Mouse (Mus musculus) midbrain, embryonic 14.5 days (tissue): ENCODE results near the gene Rdx. TPM values are rescaled to one million over a fixed set of nuclear protein-coding genes. Genes with fewer than 3 reads are reported as not detected.

Source experiments
- ATAC-seq: fragments of 200-750 bp; cut with Nextera tagmentation; 2 replicates; pipeline ENCODE4 v1.8.0; 2017; ENCODE audit warnings: moderate number of reproducible peaks, moderate library complexity; ENCODE audit not compliant: low FRiP score, low TSS enrichment
- DNase-seq: peaks from one replicate; pipeline ENCODE4 v3.0.0-alpha.2; 2015
- H3K27ac ChIP-seq: fragments of 300-500 bp; sonication (generic); replicated peaks from 2 replicates; pipeline ENCODE4 v1.5.1; 2014; ENCODE audit warnings: mild to moderate bottlenecking, low read depth, low read length, moderate library complexity
- H3K27me3 ChIP-seq: fragments of 300-500 bp; sonication (generic); 2 replicates; pipeline ENCODE4 v1.6.1; 2014; ENCODE audit warnings: low read length, control low read depth, mixed read lengths; ENCODE audit not compliant: control insufficient read depth, insufficient read depth
- H3K36me3 ChIP-seq: fragments of 300-500 bp; sonication (generic); 2 replicates; pipeline ENCODE4 v1.6.1; 2014; ENCODE audit warnings: low read length, control low read depth; ENCODE audit not compliant: control insufficient read depth, insufficient read depth
- H3K4me1 ChIP-seq: fragments of 300-500 bp; sonication (generic); 2 replicates; pipeline ENCODE4 v1.6.1; 2014; ENCODE audit warnings: mild to moderate bottlenecking, antibody characterized with exemption, low read length, control low read depth; ENCODE audit not compliant: control insufficient read depth, insufficient read depth
- H3K4me2 ChIP-seq: fragments of 300-500 bp; sonication (generic); 2 replicates; pipeline ENCODE4 v1.6.1; 2014; ENCODE audit warnings: mild to moderate bottlenecking, low read length, moderate library complexity
- H3K4me3 ChIP-seq: fragments of 300-500 bp; sonication (generic); replicated peaks from 2 replicates; pipeline ENCODE4 v1.5.1; 2014; ENCODE audit warnings: low read depth, low read length
- H3K9ac ChIP-seq: fragments of 300-500 bp; sonication (generic); replicated peaks from 2 replicates; pipeline ENCODE4 v1.6.1; 2014; ENCODE audit warnings: mild to moderate bottlenecking, low read length, moderate library complexity
- H3K9me3 ChIP-seq: fragments of 300-500 bp; sonication (generic); 2 replicates; pipeline ENCODE4 v1.6.1; 2016; ENCODE audit warnings: low read length, control low read depth, mixed read lengths; ENCODE audit not compliant: control insufficient read depth
- WGBS: fragments of 180-500 bp; shearing (Covaris S2); extraction: QIAGEN DNeasy Blood & Tissue Kit; methylation state at CpG from one replicate; pipeline ENCODE4 v1.1.7; 2014; 5-methylcytosine and 5-hydroxymethylcytosine counted together
- polyA plus RNA-seq: library from polyadenylated mRNA; unstranded; fragments of >200 nt; fragmentation: Nextera tagmentation; extraction: Ambion mirVana; gene quantifications from 2 replicates; pipeline ENCODE4 v1.2.1, GENCODE M21; 2014

Rdx gene
- polyA plus RNA-seq, 1 experiment from 2014 or later, result 114 TPM

DNA sequence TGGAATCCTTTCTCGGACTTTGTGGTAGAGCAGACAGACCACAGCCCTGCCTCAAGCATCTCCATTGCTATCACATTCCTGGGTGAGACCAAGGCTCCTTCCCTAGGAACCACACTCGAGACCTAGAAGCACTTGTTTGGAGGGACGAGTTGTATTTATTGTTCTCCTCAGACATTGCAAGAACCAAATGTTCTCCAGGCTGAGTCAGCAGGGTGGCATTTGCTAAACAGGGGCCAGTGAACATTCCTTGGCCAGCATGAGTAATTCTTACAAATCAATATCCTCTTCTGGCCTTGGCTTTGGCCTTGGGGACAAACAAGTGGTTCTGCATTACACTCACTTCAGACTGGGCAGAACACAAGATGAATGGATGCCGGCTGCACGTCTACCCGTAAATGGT, 58.5 kb downstream of the Rdx start:
- Histone ChIP-seq H3K27me3 (no peaks in the 10 kb centered on the region), H3K27ac (no peak overlapping the region), H3K9ac (no peak overlapping the region), H3K4me3 (no peak overlapping the region), H3K4me2 (no peak overlapping the region), H3K36me3 (no peaks in the 10 kb centered on the region; the same call in 1 of the 2 replicates), H3K9me3 (no peaks in the 10 kb centered on the region), H3K4me1 (no peaks in the 10 kb centered on the region)
- ATAC-seq (no peak), DNase-seq (no peak)
- 90% methylated on average over 6 of the region's 6 CpGs for WGBS

- DNase-seq (no peak), ATAC-seq (no peak)
- Histone ChIP-seq H3K9me3 (no peaks in the 10 kb centered on the region), H3K36me3 (peaks cover 5% of the 10 kb centered on the region), H3K4me1 (no peaks in the 10 kb centered on the region), H3K27me3 (no peaks in the 10 kb centered on the region), H3K4me3 (no peak overlapping the region), H3K9ac (no peak overlapping the region), H3K27ac (no peak overlapping the region), H3K4me2 (no peak overlapping the region)
- WGBS, result over 99% methylated on average over 3 of the region's 3 CpGs
These were observed 60.2 kb downstream of the Rdx start for GRCm38 (mm10) chr9:52107161-52107560.

- H3K27me3 ChIP-seq, result no peaks in the 10 kb centered on the region
- no peak overlapping the region for H3K4me2 ChIP-seq
- no peak overlapping the region for H3K27ac ChIP-seq
- H3K36me3 ChIP-seq, result peaks cover 27% of the 10 kb centered on the region
- no peaks in the 10 kb centered on the region for H3K4me1 ChIP-seq
- no peak for ATAC-seq
- no peak overlapping the region for H3K4me3 ChIP-seq
- no peaks in the 10 kb centered on the region for H3K9me3 ChIP-seq
- DNase-seq, result no peak
- H3K9ac ChIP-seq, result no peak overlapping the region
- WGBS, result 93% methylated on average over 3 of the region's 3 CpGs
These were observed 63.8 kb downstream of the Rdx start for GRCm38 (mm10) chr9:52110738-52111137.

- Histone ChIP-seq H3K36me3 (peaks cover 46% of the 10 kb centered on the region), H3K4me2 (no peak overlapping the region), H3K27me3 (no peaks in the 10 kb centered on the region), H3K9me3 (no peaks in the 10 kb centered on the region), H3K9ac (no peak overlapping the region), H3K27ac (no peak overlapping the region), H3K4me1 (no peaks in the 10 kb centered on the region), H3K4me3 (no peak overlapping the region)
- WGBS, result 90% methylated on average over 5 of the region's 5 CpGs
- no peak for DNase-seq
- no peak for ATAC-seq
These were observed 66.1 kb downstream of the Rdx start for GRCm38 (mm10) chr9:52113091-52113490.

DNA sequence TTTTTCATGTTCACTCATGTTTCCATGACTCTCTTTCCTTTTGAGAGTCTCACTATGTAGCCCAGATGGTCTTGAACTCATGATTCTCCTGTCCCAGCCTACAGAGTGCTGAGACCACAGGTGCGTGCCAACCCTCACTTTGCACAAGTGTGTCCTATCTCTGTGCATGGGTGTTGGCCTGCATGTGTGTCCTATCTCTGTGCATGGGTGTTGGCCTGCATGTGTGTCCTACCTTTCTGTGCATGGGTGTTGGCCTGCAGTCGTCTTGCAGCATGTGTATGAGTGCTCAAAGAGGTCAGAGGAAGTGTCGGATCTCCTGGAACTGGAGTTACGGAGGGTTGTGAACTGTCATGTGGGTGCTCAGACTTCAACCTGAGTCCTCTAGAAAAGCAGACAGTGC, 72.2 kb downstream of the Rdx start:
- WGBS, result 92% methylated on average over 4 of the region's 4 CpGs
- Histone ChIP-seq H3K9me3 (no peaks in the 10 kb centered on the region), H3K4me3 (no peak overlapping the region), H3K36me3 (peaks cover 66% of the 10 kb centered on the region), H3K4me1 (no peaks in the 10 kb centered on the region), H3K27ac (no peak overlapping the region), H3K27me3 (no peaks in the 10 kb centered on the region), H3K4me2 (no peak overlapping the region), H3K9ac (no peak overlapping the region)
- DNase-seq, result no peak
- no peak for ATAC-seq

GRCm38 (mm10) chr9:52125225-52125624, 78.3 kb downstream of the Rdx start:
- DNase-seq, result no peak
- H3K27ac ChIP-seq, result no peak overlapping the region
- WGBS, result 89% methylated on average over 6 of the region's 6 CpGs
- no peaks in the 10 kb centered on the region for H3K9me3 ChIP-seq
- ATAC-seq, result no peak
- no peak overlapping the region for H3K4me3 ChIP-seq
- peaks cover 26% of the 10 kb centered on the region for H3K36me3 ChIP-seq
- H3K4me2 ChIP-seq, result no peak overlapping the region
- H3K27me3 ChIP-seq, result no peaks in the 10 kb centered on the region
- H3K4me1 ChIP-seq, result no peaks in the 10 kb centered on the region
- no peak overlapping the region for H3K9ac ChIP-seq

DNA sequence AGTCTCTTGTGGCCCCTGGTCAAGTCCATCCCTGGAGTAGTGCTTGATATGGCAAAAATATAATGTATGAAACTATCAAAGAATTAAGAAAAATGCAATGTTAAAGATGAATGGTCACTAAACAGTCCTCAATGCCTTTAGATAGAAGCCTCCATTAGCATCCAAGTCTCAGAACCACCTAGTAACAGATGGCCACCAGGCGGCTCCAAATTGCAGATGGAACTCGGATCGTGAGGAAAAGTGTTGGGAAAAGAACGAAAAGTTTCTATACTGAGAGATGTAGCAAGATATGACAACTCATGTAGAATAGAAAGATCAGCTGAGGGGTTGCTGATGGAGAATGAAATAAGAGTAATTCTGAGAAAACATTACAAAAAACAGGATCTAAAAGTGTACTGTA, 83.4 kb downstream of the Rdx start:
- Histone ChIP-seq H3K9me3 (no peaks in the 10 kb centered on the region), H3K27me3 (no peaks in the 10 kb centered on the region), H3K9ac (no peak overlapping the region), H3K4me3 (no peak overlapping the region), H3K4me1 (0 out of 2 replicates have a peak, but pooled peaks cover 3% of the 10 kb centered on the region), H3K36me3 (peaks cover 5% of the 10 kb centered on the region), H3K27ac (no peak overlapping the region), H3K4me2 (no peak overlapping the region)
- no peak for ATAC-seq
- peak; percentile 33 for DNase-seq
- WGBS, result 84% methylated on average over 4 of the region's 4 CpGs

DNA sequence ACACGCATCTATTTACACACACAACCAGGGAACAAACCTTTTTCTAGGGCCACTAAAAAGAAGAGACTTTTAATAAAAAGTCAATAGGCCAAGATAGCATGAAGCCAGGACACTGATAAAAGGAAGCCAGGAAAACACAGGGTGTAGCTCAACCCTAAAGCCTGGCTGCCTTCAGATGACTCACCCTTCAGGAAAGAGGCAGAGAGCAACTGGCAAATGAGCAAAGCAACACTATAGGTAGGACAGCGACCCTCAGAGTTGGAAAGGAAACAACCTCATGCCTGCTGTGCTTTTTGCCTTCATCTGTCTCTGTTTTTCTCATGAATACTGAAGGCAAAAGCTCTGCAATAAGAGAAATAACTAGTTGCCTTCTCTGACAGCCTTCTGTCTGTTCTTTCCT, 85.8 kb downstream of the Rdx start:
- no peak overlapping the region for H3K9ac ChIP-seq
- no peaks in the 10 kb centered on the region for H3K9me3 ChIP-seq
- 0 out of 2 replicates have a peak, but pooled peaks cover 3% of the 10 kb centered on the region for H3K4me1 ChIP-seq
- H3K4me2 ChIP-seq, result no peak overlapping the region
- 84% methylated on average over 2 of the region's 2 CpGs for WGBS
- no peaks in the 10 kb centered on the region for H3K27me3 ChIP-seq
- H3K27ac ChIP-seq, result no peak overlapping the region
- H3K4me3 ChIP-seq, result no peak overlapping the region
- DNase-seq (no peak), ATAC-seq (no peak)
- no peaks in the 10 kb centered on the region for H3K36me3 ChIP-seq
